Mouse (Mus musculus) spleen, adult 2 months (tissue): Measurements from ENCODE around the gene Gpr157. TPM values are rescaled to one million over a fixed set of nuclear protein-coding genes. Genes with fewer than 3 reads are reported as not detected.

Experiments used
- DNase-seq, 2 experiments: peaks; one replicate each; pipeline versions ENCODE4 v3.0.0 to v3.0.0-alpha.2; 2012 to 2021; ENCODE audit warnings: low spot score in 2 of 2, low read depth in 1 of 2
- H3K27ac ChIP-seq: fragments of 200-500 bp; 2 replicates; pipeline ENCODE4 v1.5.1; 2012; ENCODE audit warnings: low read length, inconsistent platforms; ENCODE audit not compliant: insufficient read depth
- H3K27me3 ChIP-seq: fragments of 200-500 bp; 2 replicates; pipeline ENCODE4 v1.6.1; 2012; ENCODE audit warnings: mild to moderate bottlenecking, moderate library complexity, low read length, inconsistent platforms; ENCODE audit not compliant: control insufficient read depth, insufficient read depth
- H3K36me3 ChIP-seq: fragments of 200-500 bp; 2 replicates; pipeline ENCODE4 v1.6.1; 2012; ENCODE audit warnings: mild to moderate bottlenecking, low read length, inconsistent platforms; ENCODE audit not compliant: control insufficient read depth, insufficient read depth
- H3K4me1 ChIP-seq: fragments of 200-500 bp; 2 replicates; pipeline ENCODE4 v1.6.1; 2011; ENCODE audit warnings: inconsistent platforms; ENCODE audit not compliant: control insufficient read depth, insufficient read depth, insufficient read length
- H3K4me3 ChIP-seq: fragments of 200-500 bp; 2 replicates; pipeline ENCODE4 v1.5.1; 2011; ENCODE audit warnings: mild to moderate bottlenecking, inconsistent platforms; ENCODE audit not compliant: insufficient read depth, insufficient read length; ENCODE audit errors: extremely low read depth
- CTCF ChIP-seq: fragments of 200-500 bp; IDR thresholded peaks from 2 replicates; pipeline ENCODE4 v1.5.1; 2011; ENCODE audit warnings: mild to moderate bottlenecking, inconsistent platforms; ENCODE audit not compliant: insufficient read depth, insufficient read length, insufficient replicate concordance; ENCODE audit errors: extremely low read depth
- POLR2A ChIP-seq: fragments of 200-500 bp; IDR thresholded peaks from 2 replicates; pipeline ENCODE4 v1.6.1; 2011; ENCODE audit warnings: low read depth, low read length, inconsistent platforms
- WGBS: fragments of 180-500 bp; shearing (Covaris S2); methylation state at CpG from one replicate; pipeline ENCODE4 v1.1.7; 2018; 5-methylcytosine and 5-hydroxymethylcytosine counted together
- polyA plus RNA-seq: library from polyadenylated mRNA; depleted of rRNA; stranded (reverse); fragments of >200 nt; gene quantifications from 2 replicates; pipeline ENCODE4 v1.2.3, GENCODE M21; 2012

The Gpr157 gene
- polyA plus RNA-seq, 1 experiment, result 4.2 TPM

DNA sequence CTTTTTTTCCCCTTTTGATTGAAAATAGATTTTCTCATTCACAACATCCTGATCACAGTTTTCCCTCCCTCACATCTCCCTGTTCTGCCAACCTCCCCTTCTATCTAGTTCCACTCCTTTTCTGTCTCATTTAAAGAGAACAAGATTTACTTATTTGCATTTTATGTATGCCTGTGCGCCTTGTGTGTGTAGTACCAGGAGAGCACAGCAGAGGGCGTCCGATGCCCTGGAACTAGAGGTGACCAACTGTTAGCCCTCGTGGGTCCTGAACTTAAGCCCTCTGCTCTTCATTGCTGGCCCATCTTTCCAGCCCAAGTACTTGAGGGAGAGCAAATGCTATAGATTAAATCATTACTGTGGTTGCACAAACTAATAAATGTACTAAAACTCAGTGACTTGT, 1.8 kb upstream of the Gpr157 start:
- Histone ChIP-seq H3K27ac (no peak overlapping the region), H3K36me3 (no peaks in the 10 kb centered on the region), H3K4me3 (no peak overlapping the region), H3K27me3 (no peaks in the 10 kb centered on the region), H3K4me1 (no peaks in the 10 kb centered on the region; the same call in 1 of the 2 replicates)
- WGBS, result 87% methylated on average over 4 of the region's 4 CpGs
- DNase-seq, result no peak
- TF ChIP-seq CTCF (no peak), POLR2A (no peak)

DNA sequence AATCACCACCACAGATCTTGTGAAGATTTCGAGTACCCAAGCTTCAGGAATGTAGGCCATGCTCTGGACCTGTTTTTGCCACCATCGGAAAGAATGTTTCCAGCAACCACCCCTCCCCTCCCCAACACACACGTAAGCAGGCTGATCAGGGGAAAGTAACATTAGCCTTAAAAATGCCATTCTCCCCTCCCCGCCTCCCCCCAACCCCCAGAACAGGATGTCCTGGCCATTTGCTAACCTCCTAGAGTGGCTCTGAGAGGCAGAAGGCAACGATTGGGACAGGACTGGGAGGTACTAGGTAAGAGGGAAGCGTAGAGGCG, 364 bp upstream of the Gpr157 start:
- Histone ChIP-seq H3K27ac (no peak overlapping the region), H3K36me3 (no peaks in the 10 kb centered on the region), H3K27me3 (no peaks in the 10 kb centered on the region), H3K4me3 (peak overlapping the region; percentile 29; the same call in 1 of the 2 replicates), H3K4me1 (no peaks in the 10 kb centered on the region; the same call in 1 of the 2 replicates)
- TF ChIP-seq POLR2A (no peak), CTCF (no peak)
- WGBS, result 3% methylated on average over 7 of the region's 7 CpGs
- DNase-seq, result no peak

DNA sequence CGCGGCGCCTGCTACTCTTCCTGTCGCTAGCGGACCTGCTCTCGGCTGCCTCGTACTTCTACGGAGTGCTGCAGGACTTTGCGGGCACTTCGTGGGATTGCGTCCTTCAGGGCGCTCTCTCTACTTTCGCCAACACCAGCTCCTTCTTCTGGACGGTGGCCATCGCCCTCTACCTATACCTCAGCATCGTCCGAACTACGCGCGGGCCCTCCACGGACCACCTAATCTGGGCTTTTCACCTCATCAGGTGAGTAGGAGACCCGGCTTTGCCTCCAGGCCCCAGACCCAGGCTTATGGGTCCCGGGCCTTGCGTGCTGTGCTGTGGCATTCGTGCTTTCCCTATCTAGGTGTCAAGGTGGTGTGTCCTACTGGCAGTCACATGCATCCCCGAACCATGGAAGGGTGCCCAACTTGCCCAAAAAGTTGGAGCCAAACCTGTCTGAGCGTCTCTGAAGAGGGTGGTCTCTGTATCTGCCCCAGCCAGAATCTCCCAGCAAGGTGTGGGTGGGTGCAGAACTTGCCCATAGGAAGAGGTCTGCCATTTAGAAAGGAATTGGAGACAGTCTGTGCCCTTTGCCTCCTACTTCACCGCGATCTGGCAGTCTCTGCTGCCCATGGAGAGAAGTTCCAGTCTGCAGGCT, 845 bp downstream of the Gpr157 start:
- H3K4me1 ChIP-seq, result no peaks in the 10 kb centered on the region; the same call in 1 of the 2 replicates
- TF ChIP-seq POLR2A (no peak), CTCF (no peak)
- no peaks in the 10 kb centered on the region for H3K36me3 ChIP-seq
- no peak for DNase-seq
- no peaks in the 10 kb centered on the region for H3K27me3 ChIP-seq
- H3K4me3 ChIP-seq, result peak overlapping the region; percentile 66
- no peak overlapping the region; the same call in 1 of the 2 replicates for H3K27ac ChIP-seq
- 19% methylated on average over 29 of the region's 29 CpGs for WGBS

DNA sequence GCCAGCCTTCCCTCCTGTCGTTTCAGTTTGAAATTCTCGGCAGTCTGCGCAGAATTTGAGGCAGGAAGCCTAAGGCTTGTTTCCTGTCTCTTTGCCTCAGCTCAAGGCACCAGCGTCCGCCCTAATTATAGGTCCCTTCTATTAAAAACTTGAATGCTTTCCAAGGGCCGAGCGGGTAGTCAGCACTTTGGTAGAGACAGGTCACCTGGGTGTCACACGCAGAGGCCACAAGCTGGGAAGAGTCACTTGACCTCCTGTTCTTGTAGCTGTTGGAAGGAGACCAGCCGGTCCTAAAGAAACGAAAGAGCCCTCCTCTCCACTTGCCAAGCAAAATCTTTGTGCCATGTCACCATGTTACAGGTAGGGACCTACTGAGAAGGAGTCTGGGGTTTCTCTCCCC, 2.0 kb downstream of the Gpr157 start:
- H3K27me3 ChIP-seq, result no peaks in the 10 kb centered on the region
- no peak overlapping the region for H3K4me3 ChIP-seq
- H3K4me1 ChIP-seq, result no peaks in the 10 kb centered on the region; the same call in 1 of the 2 replicates
- TF ChIP-seq CTCF (no peak), POLR2A (no peak)
- WGBS, result 26% methylated on average over 10 of the region's 10 CpGs
- H3K36me3 ChIP-seq, result no peaks in the 10 kb centered on the region
- no peak for DNase-seq
- H3K27ac ChIP-seq, result no peak overlapping the region

DNA sequence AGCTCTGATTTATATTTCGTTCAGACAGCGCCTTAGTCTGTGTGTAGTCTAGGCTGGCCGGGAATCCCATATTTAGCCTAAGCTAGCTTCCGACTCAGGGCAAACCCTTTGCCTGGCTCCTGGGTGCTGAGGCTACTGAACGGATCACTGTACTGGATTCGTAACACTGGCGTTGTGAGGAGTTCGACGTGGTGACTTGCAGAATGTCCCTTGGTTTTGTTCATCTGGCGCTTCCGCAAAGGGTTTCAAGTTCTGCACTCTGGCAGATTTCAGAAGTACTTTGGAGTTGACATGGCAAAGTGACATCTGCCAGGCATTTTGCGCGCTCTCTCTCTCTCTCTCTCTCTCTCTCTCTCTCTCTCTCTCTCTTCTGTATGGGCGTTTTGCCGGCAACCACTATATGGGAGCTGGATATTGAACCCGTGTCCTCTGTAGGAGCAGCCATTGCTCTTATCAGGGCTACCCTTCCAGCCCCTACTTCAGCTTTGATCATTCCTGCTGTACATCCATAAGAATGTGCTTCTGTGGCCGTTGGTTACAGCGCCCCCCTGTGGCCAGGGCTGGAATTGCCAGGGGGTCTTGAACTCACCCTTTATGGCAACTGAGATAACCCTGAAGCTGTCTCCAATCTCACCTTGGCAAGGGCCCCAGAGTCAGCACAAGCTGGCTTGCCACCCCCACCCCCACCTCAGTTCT, 4.9 kb downstream of the Gpr157 start:
- no peak overlapping the region for H3K4me3 ChIP-seq
- no peaks in the 10 kb centered on the region for H3K27me3 ChIP-seq
- H3K4me1 ChIP-seq, result peaks cover 4% of the 10 kb centered on the region; the same call in 1 of the 2 replicates
- H3K36me3 ChIP-seq, result no peaks in the 10 kb centered on the region
- H3K27ac ChIP-seq, result no peak overlapping the region
- peak in 1 of 2 experiments; percentile 39 for DNase-seq
- 86% methylated on average over 18 of the region's 18 CpGs for WGBS
- TF ChIP-seq CTCF, result peak; percentile 80; the same call in 1 of the 2 replicates
- no peak for TF ChIP-seq POLR2A

DNA sequence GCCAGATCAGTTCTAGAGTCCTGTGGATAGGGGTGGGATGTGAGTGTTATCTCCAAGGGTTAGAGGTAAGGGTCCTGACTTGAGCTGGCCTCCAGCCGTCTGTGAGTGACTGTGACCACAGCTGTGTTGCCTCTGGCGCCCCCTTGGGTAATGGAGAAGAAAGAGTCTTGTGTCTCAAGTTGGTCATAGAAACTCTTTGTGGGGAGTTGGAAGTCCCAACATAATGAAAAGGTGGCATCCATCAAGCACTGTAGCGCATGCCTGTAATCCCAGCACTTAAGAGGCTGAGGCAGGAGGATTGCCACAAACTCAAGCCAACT, 5.4 kb downstream of the Gpr157 start:
- TF ChIP-seq CTCF (no peak), POLR2A (no peak)
- no peaks in the 10 kb centered on the region for H3K27me3 ChIP-seq
- DNase-seq, result no peak

More for the DNA sequence above, 5.4 kb downstream of the Gpr157 start:
- no peak overlapping the region for H3K27ac ChIP-seq
- H3K36me3 ChIP-seq, result no peaks in the 10 kb centered on the region
- no peak overlapping the region for H3K4me3 ChIP-seq
- WGBS, result 48% methylated on average over 3 of the region's 3 CpGs
- peaks cover 4% of the 10 kb centered on the region; the same call in 1 of the 2 replicates for H3K4me1 ChIP-seq
